Mouse (Mus musculus): Measurements from ENCODE around the gene Arhgap1. TPM values are rescaled to one million over a fixed set of nuclear protein-coding genes. Genes with fewer than 3 reads are reported as not detected.
A peak's percentile ranks its signal among the peaks of the same experiment; 100 is the strongest.
"Not testable (repeated sequence)": the region's sequence is repeated elsewhere in the genome, so short reads cannot be mapped to it uniquely, and the experiment has no call there.

The Arhgap1 gene
- 10 to 100 TPM; 65.1 to 66.2 TPM for total RNA-seq (2021)
- long read RNA-seq, experiment 1, transcript Arhgap1-202 (14 exons, 3,201 nt), result major isoform, 14 of 39 reads
- long read RNA-seq, experiment 1, partial matches to known transcripts, result 8 of 39 reads
- long read RNA-seq, experiment 1, other reads (novel, unspliced or antisense), result 7 of 39 reads
- long read RNA-seq, experiment 2, transcript Arhgap1-202 (14 exons, 3,201 nt), result major isoform, 15 of 54 reads
- long read RNA-seq, experiment 2, transcript Arhgap1-204 (13 exons, 2,883 nt), result minor isoform, 12 of 54 reads
- long read RNA-seq, experiment 2, transcript Arhgap1-201 (14 exons, 2,866 nt), result minor isoform, 5 of 54 reads
- long read RNA-seq, experiment 2, partial matches to known transcripts, result 9 of 54 reads
- long read RNA-seq, experiment 2, other reads (novel, unspliced or antisense), result 12 of 54 reads

GRCm38 (mm10) chr2:91649553-91650359 is at the start of gene Arhgap1, which contains the start of gene Zfp408:
Gene Arhgap1 (plus strand): TSS chr2:91649860.
Gene Zfp408 (minus strand): TSS chr2:91649791.
- DNase-seq (ENCODE audit: low spot score in 2 of 2), result peak; percentile 95 to 96
- H3K4me3 ChIP-seq, result peak within 1 kb of the TSS; percentile 68
- peak; percentile 1; the same call in 1 of the 2 replicates for TF ChIP-seq CTCF (conservative IDR thresholded peaks at IDR 0.05)
- H3K27ac ChIP-seq, result peak within 1 kb of the TSS; percentile 98

GRCm38 (mm10) chr2:91600475-91600874 is 49.2 kb upstream of the Arhgap1 start:
- H3K4me3 ChIP-seq, result no peak overlapping the region
- peak in 1 of 2 experiments; percentile 30 for DNase-seq (ENCODE audit: low spot score in 2 of 2)
- no peak overlapping the region for H3K27ac ChIP-seq
- TF ChIP-seq CTCF (conservative IDR thresholded peaks at IDR 0.05), result no peak

GRCm38 (mm10) chr2:91602389-91602788 is 47.3 kb upstream of the Arhgap1 start:
- no peak overlapping the region for H3K4me3 ChIP-seq
- DNase-seq (ENCODE audit: low spot score in 2 of 2), result no peak
- peak; percentile 62 for TF ChIP-seq CTCF (conservative IDR thresholded peaks at IDR 0.05)
- no peak overlapping the region for H3K27ac ChIP-seq

GRCm38 (mm10) chr2:91609370-91609769 is 40.3 kb upstream of the Arhgap1 start:
- not testable (repeated sequence) for DNase-seq (ENCODE audit: low spot score in 2 of 2); H3K27ac ChIP-seq; H3K4me3 ChIP-seq
- peak; percentile 56 for TF ChIP-seq CTCF (conservative IDR thresholded peaks at IDR 0.05)

- no peak for DNase-seq (ENCODE audit: low spot score in 2 of 2)
- H3K27ac ChIP-seq, result no peak overlapping the region
- no peak for TF ChIP-seq CTCF (conservative IDR thresholded peaks at IDR 0.05)
- H3K4me3 ChIP-seq, result no peak overlapping the region
Measured at GRCm38 (mm10) chr2:91622356-91622755, 27.3 kb upstream of the Arhgap1 start.

- not testable (repeated sequence) for DNase-seq (ENCODE audit: low spot score in 2 of 2); H3K27ac ChIP-seq; H3K4me3 ChIP-seq
Measured at GRCm38 (mm10) chr2:91623366-91623765, 26.3 kb upstream of the Arhgap1 start.

GRCm38 (mm10) chr2:91627486-91627885 is 22.2 kb upstream of the Arhgap1 start:
- Histone ChIP-seq H3K4me3 (no peak overlapping the region), H3K27ac (no peak overlapping the region)
- TF ChIP-seq CTCF (conservative IDR thresholded peaks at IDR 0.05), result no peak
- DNase-seq (ENCODE audit: low spot score in 2 of 2), result no peak

- no peak for TF ChIP-seq CTCF (conservative IDR thresholded peaks at IDR 0.05)
Measured at GRCm38 (mm10) chr2:91628171-91628570, 21.5 kb upstream of the Arhgap1 start.

GRCm38 (mm10) chr2:91629682-91630081 is 20.0 kb upstream of the Arhgap1 start:
- peak; percentile 19; the same call in 1 of the 2 replicates for TF ChIP-seq CTCF (conservative IDR thresholded peaks at IDR 0.05)
- H3K4me3 ChIP-seq, result no peak overlapping the region
- DNase-seq (ENCODE audit: low spot score in 2 of 2), result peak in 1 of 2 experiments; percentile 63
- no peak overlapping the region for H3K27ac ChIP-seq

More at GRCm38 (mm10) chr2:91628171-91628570, 21.5 kb upstream of the Arhgap1 start:
- DNase-seq (ENCODE audit: low spot score in 2 of 2), result no peak
- no peak overlapping the region for H3K27ac ChIP-seq
- H3K4me3 ChIP-seq, result no peak overlapping the region

- no peak for DNase-seq (ENCODE audit: low spot score in 2 of 2)
- no peak for TF ChIP-seq CTCF (conservative IDR thresholded peaks at IDR 0.05)
- Histone ChIP-seq H3K27ac (no peak overlapping the region), H3K4me3 (no peak overlapping the region)
Measured at GRCm38 (mm10) chr2:91630384-91630783, 19.3 kb upstream of the Arhgap1 start.

- no peak for DNase-seq (ENCODE audit: low spot score in 2 of 2)
- no peak for TF ChIP-seq CTCF (conservative IDR thresholded peaks at IDR 0.05)
- Histone ChIP-seq H3K27ac (no peak overlapping the region), H3K4me3 (no peak overlapping the region)
Measured at GRCm38 (mm10) chr2:91631826-91632225, 17.8 kb upstream of the Arhgap1 start.

GRCm38 (mm10) chr2:91632316-91632715 is 17.3 kb upstream of the Arhgap1 start:
- TF ChIP-seq CTCF (conservative IDR thresholded peaks at IDR 0.05), result no peak
- Histone ChIP-seq H3K27ac (no peak overlapping the region), H3K4me3 (no peak overlapping the region)
- DNase-seq (ENCODE audit: low spot score in 2 of 2), result no peak

GRCm38 (mm10) chr2:91633334-91633977 is 16.2 kb upstream of the Arhgap1 start:
- no peak for TF ChIP-seq CTCF (conservative IDR thresholded peaks at IDR 0.05)
- Histone ChIP-seq H3K4me3 (no peak overlapping the region), H3K27ac (no peak overlapping the region)

More at GRCm38 (mm10) chr2:91633334-91633977, 16.2 kb upstream of the Arhgap1 start:
- no peak for DNase-seq (ENCODE audit: low spot score in 2 of 2)
